Mouse (Mus musculus): ENCODE measurements around the gene Abcb8. TPM values are rescaled to one million over a fixed set of nuclear protein-coding genes. Genes with fewer than 3 reads are reported as not detected.

Abcb8 gene
- polyA plus RNA-seq, 1 experiment from 2014 or later, result 45.7 TPM

DNA sequence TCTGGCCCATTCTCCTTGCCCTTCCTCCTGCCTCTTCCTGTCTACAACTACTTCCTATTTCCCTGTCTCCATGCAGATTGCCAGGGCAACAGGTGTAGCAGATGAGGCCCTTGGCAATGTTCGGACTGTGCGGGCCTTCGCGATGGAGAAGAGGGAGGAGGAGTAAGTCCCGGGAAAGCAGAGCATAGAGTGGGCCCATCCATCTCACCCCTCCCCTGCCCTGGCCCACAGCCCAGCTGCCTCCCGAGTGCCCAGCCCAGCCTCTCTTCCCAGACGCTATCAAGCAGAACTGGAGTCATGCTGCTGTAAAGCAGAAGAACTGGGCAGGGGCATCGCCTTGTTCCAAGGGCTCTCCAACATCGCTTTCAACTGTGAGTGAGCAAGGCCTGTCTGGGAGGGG is 8.5 kb downstream of the Abcb8 start:
- peak; percentile 61; the same call in 1 of the 2 replicates for ATAC-seq (ENCODE audit: low FRiP score)
- H3K27ac ChIP-seq, result no peak overlapping the region
- H3K27me3 ChIP-seq, result no peaks in the 10 kb centered on the region
- H3K36me3 ChIP-seq, result peaks cover 72% of the 10 kb centered on the region
- no peak overlapping the region for H3K4me2 ChIP-seq
- H3K9me3 ChIP-seq, result no peaks in the 10 kb centered on the region
- H3K9ac ChIP-seq, result no peak overlapping the region
- no peak overlapping the region for H3K4me3 ChIP-seq
- WGBS, result 59% methylated on average over 9 of the region's 9 CpGs
- H3K4me1 ChIP-seq (replicated peaks), result peaks cover 12% of the 10 kb centered on the region; the same call in 1 of the 2 replicates

DNA sequence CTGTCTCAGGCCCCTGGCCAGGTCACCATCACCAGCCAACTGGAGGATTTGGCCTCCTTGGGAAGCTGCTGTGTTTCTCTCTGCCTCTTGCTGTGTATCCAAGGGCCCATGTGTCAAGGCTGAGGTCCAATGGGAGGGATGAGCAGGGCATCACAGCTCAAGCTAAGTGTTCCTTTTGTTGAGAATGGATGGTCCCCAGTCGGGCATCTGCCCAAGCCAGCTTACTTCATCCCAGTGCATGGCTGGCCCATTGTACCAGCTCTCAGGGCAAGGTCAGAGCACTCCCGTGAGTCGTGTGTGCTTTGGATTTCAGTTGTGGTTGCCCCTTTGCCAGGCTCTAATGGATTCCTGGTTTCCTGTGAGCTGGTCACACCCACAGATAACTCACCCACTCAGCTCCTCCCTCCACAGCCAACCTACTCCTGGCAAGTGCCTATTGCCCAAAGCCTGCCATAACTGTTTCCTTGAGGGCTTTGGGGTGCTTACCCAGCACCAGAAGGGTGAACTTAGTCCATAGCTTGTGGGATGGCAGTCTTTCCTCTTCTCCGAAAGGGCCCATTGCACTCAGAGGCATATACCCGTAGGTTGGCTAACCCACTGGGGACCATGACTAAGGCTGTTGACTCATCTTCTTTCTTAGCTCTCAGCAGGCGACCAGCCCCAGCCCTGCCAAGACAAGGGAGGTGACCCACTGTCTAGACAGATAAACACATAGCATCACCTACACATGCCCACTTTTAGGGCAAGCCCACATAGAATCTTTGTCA is 11.3 kb downstream of the Abcb8 start:
- no peak for ATAC-seq (ENCODE audit: low FRiP score)
- H3K4me2 ChIP-seq, result no peak overlapping the region
- peaks cover 12% of the 10 kb centered on the region; the same call in 1 of the 2 replicates for H3K4me1 ChIP-seq (replicated peaks)
- H3K36me3 ChIP-seq, result peaks cover 94% of the 10 kb centered on the region
- WGBS, result 80% methylated on average over 6 of the region's 6 CpGs
- H3K9ac ChIP-seq, result no peak overlapping the region
- H3K4me3 ChIP-seq, result no peak overlapping the region
- no peak overlapping the region for H3K27ac ChIP-seq
- no peaks in the 10 kb centered on the region for H3K9me3 ChIP-seq
- H3K27me3 ChIP-seq, result no peaks in the 10 kb centered on the region

- no peak for ATAC-seq (ENCODE audit: low FRiP score)
- no peak overlapping the region for H3K4me3 ChIP-seq
- H3K27me3 ChIP-seq, result no peaks in the 10 kb centered on the region
- H3K36me3 ChIP-seq, result peaks cover 88% of the 10 kb centered on the region
- H3K9ac ChIP-seq, result no peak overlapping the region
- H3K9me3 ChIP-seq, result no peaks in the 10 kb centered on the region
- H3K27ac ChIP-seq, result no peak overlapping the region
- no peak overlapping the region for H3K4me2 ChIP-seq
- peaks cover 12% of the 10 kb centered on the region; the same call in 1 of the 2 replicates for H3K4me1 ChIP-seq (replicated peaks)
- 83% methylated on average over 3 of the region's 3 CpGs for WGBS
These were observed 12.0 kb downstream of the Abcb8 start for GRCm38 (mm10) chr5:24405389-24405876.

- Histone ChIP-seq H3K27ac (no peak overlapping the region), H3K9ac (no peak overlapping the region), H3K4me1 (replicated peaks) (0 out of 2 replicates have a peak, but pooled peaks cover 7% of the 10 kb centered on the region), H3K4me2 (no peak overlapping the region), H3K9me3 (no peaks in the 10 kb centered on the region), H3K4me3 (no peak overlapping the region), H3K27me3 (no peaks in the 10 kb centered on the region), H3K36me3 (peaks cover 56% of the 10 kb centered on the region)
- 93% methylated on average over 13 of the region's 13 CpGs for WGBS
- ATAC-seq (ENCODE audit: low FRiP score), result 0 out of 2 replicates have a peak, but pooled peaks have one; percentile 15
These were observed 15.2 kb downstream of the Abcb8 start for GRCm38 (mm10) chr5:24408651-24409050.

DNA sequence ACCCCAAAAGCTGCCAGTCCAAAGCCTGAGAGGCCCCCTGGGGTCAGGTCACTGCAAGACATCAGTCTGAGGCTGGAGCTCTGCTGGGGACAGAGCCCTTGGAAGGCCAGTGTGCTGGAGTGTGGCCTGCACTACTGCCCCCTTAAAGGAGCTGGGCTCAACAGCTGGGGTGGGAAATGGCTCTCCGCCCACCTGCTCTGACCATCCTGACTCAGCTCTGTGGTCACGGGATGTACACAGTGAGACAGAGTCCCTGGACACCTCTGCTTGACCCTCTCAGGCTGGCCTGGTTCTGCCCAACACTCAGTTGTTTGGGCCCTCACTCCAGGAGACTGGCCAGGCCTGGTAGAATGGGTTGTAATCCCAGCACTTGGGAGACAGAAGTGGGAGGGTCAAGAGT is 16.0 kb downstream of the Abcb8 start:
- Histone ChIP-seq H3K4me1 (replicated peaks) (0 out of 2 replicates have a peak, but pooled peaks cover 10% of the 10 kb centered on the region), H3K27ac (no peak overlapping the region), H3K4me2 (no peak overlapping the region), H3K36me3 (peaks cover 48% of the 10 kb centered on the region), H3K27me3 (no peaks in the 10 kb centered on the region), H3K9me3 (no peaks in the 10 kb centered on the region), H3K9ac (no peak overlapping the region), H3K4me3 (no peak overlapping the region)
- ATAC-seq (ENCODE audit: low FRiP score), result no peak
- 66% methylated on average over 2 of the region's 2 CpGs for WGBS

- 94% methylated on average over 2 of the region's 2 CpGs for WGBS
- peaks cover 25% of the 10 kb centered on the region for H3K4me1 ChIP-seq (replicated peaks)
- ATAC-seq (ENCODE audit: low FRiP score), result no peak
These were observed 18.6 kb downstream of the Abcb8 start for GRCm38 (mm10) chr5:24412063-24412462.

DNA sequence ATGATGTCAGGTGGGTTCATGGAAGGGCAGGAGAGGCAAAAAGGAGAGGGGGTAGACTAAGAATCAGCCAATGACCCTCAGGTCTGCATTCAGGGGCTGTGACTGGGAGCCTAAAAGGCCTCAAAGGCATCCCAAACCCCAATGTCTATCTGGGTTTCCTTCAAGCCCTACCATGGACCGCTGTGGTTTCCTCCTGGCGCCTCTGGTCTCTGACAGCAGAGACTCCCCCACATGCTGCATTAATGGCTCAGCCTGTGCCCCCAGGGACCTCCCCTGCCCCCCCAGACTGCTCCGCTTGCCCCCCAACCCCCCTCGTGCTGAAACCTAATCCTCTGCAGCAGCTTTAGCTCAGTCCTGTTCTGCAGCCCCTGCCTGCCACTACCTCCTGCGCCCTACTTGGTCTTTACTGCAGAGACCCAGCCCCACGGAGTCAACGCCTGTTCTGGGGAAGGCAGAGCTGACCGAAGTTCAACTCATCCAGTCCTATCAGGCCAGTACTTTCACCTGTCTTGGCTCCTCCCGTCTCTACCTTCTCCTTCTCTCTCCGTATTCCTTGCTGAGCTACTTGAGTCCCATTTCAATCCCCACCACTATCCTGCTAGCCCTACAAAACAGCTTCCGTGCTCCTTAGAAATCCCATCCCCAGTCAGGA is 19.7 kb downstream of the Abcb8 start, which contains the start of gene Asic3:
TSS of gene Asic3 (plus strand) at position 351 of the 652 bp plus-strand sequence.
- H3K9me3 ChIP-seq, result no peaks in the 10 kb centered on the region
- no peak within 1 kb of the TSS for H3K27ac ChIP-seq
- WGBS, result 61% methylated on average over 11 of the region's 11 CpGs
- no peak for ATAC-seq (ENCODE audit: low FRiP score)
- no peak within 1 kb of the TSS for H3K9ac ChIP-seq
- H3K4me3 ChIP-seq, result no peak within 1 kb of the TSS
- H3K27me3 ChIP-seq, result no peaks in the 10 kb centered on the region
- H3K4me1 ChIP-seq (replicated peaks), result peaks cover 25% of the 10 kb centered on the region
- peaks cover 19% of the 10 kb centered on the region for H3K36me3 ChIP-seq
- no peak within 1 kb of the TSS for H3K4me2 ChIP-seq

More at GRCm38 (mm10) chr5:24412063-24412462, 18.6 kb downstream of the Abcb8 start:
- Histone ChIP-seq H3K9ac (no peak overlapping the region), H3K4me3 (no peak overlapping the region), H3K9me3 (no peaks in the 10 kb centered on the region), H3K4me2 (no peak overlapping the region), H3K36me3 (peaks cover 22% of the 10 kb centered on the region), H3K27ac (no peak overlapping the region), H3K27me3 (no peaks in the 10 kb centered on the region)

GRCm38 (mm10) chr5:24413938-24414337 is 20.5 kb downstream of the Abcb8 start:
- no peak overlapping the region for H3K9ac ChIP-seq
- no peak for ATAC-seq (ENCODE audit: low FRiP score)
- H3K4me2 ChIP-seq, result no peak overlapping the region
- peaks cover 20% of the 10 kb centered on the region for H3K36me3 ChIP-seq
- 85% methylated on average over 13 of the region's 13 CpGs for WGBS
- H3K27ac ChIP-seq, result no peak overlapping the region
- H3K9me3 ChIP-seq, result no peaks in the 10 kb centered on the region
- H3K4me3 ChIP-seq, result no peak overlapping the region
- H3K27me3 ChIP-seq, result no peaks in the 10 kb centered on the region
- peaks cover 25% of the 10 kb centered on the region for H3K4me1 ChIP-seq (replicated peaks)

- no peak overlapping the region; the same call in 1 of the 2 replicates for H3K27ac ChIP-seq
- no peak overlapping the region for H3K4me3 ChIP-seq
- peaks cover 25% of the 10 kb centered on the region for H3K4me1 ChIP-seq (replicated peaks)
- no peaks in the 10 kb centered on the region for H3K27me3 ChIP-seq
- peak overlapping the region; percentile 35 for H3K4me2 ChIP-seq
- peaks cover 39% of the 10 kb centered on the region for H3K36me3 ChIP-seq
- H3K9ac ChIP-seq, result 0 out of 2 replicates have a peak overlapping the region, but pooled peaks have one; percentile 36
- H3K9me3 ChIP-seq, result no peaks in the 10 kb centered on the region
- ATAC-seq (ENCODE audit: low FRiP score), result peak; percentile 54
- WGBS, result 6% methylated on average over 21 of the region's 21 CpGs
These were observed 22.8 kb downstream of the Abcb8 start for GRCm38 (mm10) chr5:24416222-24416736.

GRCm38 (mm10) chr5:24417587-24417986 is 24.1 kb downstream of the Abcb8 start:
- no peak overlapping the region for H3K4me2 ChIP-seq
- 87% methylated on average over 10 of the region's 10 CpGs for WGBS
- no peaks in the 10 kb centered on the region for H3K9me3 ChIP-seq
- ATAC-seq (ENCODE audit: low FRiP score), result no peak
- H3K4me3 ChIP-seq, result no peak overlapping the region
- no peak overlapping the region for H3K9ac ChIP-seq
- H3K36me3 ChIP-seq, result peaks cover 39% of the 10 kb centered on the region
- no peaks in the 10 kb centered on the region for H3K27me3 ChIP-seq
- no peak overlapping the region for H3K27ac ChIP-seq
- H3K4me1 ChIP-seq (replicated peaks), result peaks cover 33% of the 10 kb centered on the region

DNA sequence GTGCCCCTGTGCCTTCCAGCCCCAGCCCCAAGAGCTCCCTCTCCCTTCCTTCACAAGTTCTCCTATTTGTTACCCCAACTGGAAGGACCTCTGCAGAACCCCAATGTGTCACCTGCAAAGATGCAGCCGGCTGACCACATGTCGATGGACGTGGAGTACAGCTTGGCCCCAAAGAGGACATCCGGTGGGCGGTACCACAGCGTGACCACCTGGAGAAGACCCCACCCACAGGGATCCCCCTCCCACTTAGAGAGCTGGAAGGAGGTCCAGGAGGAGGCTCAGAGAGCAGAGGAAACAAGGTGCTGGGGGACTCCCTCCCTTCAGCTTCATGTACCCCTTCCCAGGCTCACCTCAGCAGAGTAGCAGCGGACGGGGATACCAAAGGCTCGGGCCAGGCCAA is 26.9 kb downstream of the Abcb8 start:
- H3K4me1 ChIP-seq (replicated peaks), result peaks cover 37% of the 10 kb centered on the region
- no peak overlapping the region for H3K27ac ChIP-seq
- H3K9ac ChIP-seq, result no peak overlapping the region
- no peaks in the 10 kb centered on the region for H3K9me3 ChIP-seq
- H3K27me3 ChIP-seq, result no peaks in the 10 kb centered on the region
- H3K4me3 ChIP-seq, result no peak overlapping the region
- WGBS, result 88% methylated on average over 9 of the region's 9 CpGs
- H3K4me2 ChIP-seq, result no peak overlapping the region
- no peak for ATAC-seq (ENCODE audit: low FRiP score)
- H3K36me3 ChIP-seq, result peaks cover 39% of the 10 kb centered on the region

All from hindbrain, embryonic 13.5 days (tissue).